Mouse (Mus musculus): ENCODE data around the gene Ppp2r3a. TPM values are rescaled to one million over a fixed set of nuclear protein-coding genes. Genes with fewer than 3 reads are reported as not detected.
A peak's percentile ranks its signal among the peaks of the same experiment; 100 is the strongest.

Gene Ppp2r3a
- polyA plus RNA-seq, 1 experiment from 2014 or later = 15.9 TPM

- H3K27ac ChIP-seq = peak overlapping the region; percentile 94
- no peaks in the 10 kb centered on the region for H3K27me3 ChIP-seq
- H3K9ac ChIP-seq = peak overlapping the region; percentile 85
- H3K4me3 ChIP-seq = peak overlapping the region; percentile 76
- no peak for ATAC-seq
- WGBS = 1% methylated on average over 11 of the region's 11 CpGs
- no peaks in the 10 kb centered on the region for H3K36me3 ChIP-seq (ENCODE audit: poor library complexity, severe bottlenecking)
- H3K9me3 ChIP-seq (replicated peaks) = no peaks in the 10 kb centered on the region
- H3K4me1 ChIP-seq = peaks cover 18% of the 10 kb centered on the region
- H3K4me2 ChIP-seq = peak overlapping the region; percentile 73
Observed at GRCm38 (mm10) chr9:101250486-101250885, 1.1 kb downstream of the Ppp2r3a start.

GRCm38 (mm10) chr9:101249626-101250025 is 2.0 kb downstream of the Ppp2r3a start:
- ATAC-seq = no peak
- Histone ChIP-seq H3K27me3 (no peaks in the 10 kb centered on the region), H3K4me1 (peaks cover 18% of the 10 kb centered on the region), H3K27ac (no peak overlapping the region), H3K9me3 (replicated peaks) (no peaks in the 10 kb centered on the region), H3K4me3 (peak overlapping the region; percentile 76; the same call in 1 of the 2 replicates), H3K4me2 (peak overlapping the region; percentile 73), H3K36me3 (ENCODE audit: poor library complexity, severe bottlenecking) (no peaks in the 10 kb centered on the region), H3K9ac (no peak overlapping the region)
- 75% methylated on average over 4 of the region's 4 CpGs for WGBS

DNA sequence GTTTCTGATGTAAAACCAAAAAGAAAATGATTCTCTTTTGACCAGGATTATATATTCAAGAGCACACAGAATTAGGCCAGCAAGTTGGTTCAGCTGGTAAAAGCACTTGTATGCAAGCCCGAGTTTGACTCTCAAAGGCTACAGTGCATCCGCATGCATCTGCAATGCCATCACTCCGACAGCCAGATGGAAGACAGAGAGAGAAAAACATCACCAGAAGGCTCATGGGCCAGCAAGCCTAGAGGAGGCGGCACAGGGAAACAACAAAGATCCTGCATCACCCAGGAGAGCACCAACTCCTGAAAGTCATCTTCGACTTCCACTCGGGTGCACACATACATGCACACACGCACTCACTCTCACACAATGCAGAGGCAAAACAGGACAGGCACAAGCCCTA is 4.1 kb downstream of the Ppp2r3a start:
- Histone ChIP-seq H3K27me3 (no peaks in the 10 kb centered on the region), H3K4me3 (no peak overlapping the region), H3K4me1 (peaks cover 18% of the 10 kb centered on the region), H3K36me3 (ENCODE audit: poor library complexity, severe bottlenecking) (no peaks in the 10 kb centered on the region), H3K27ac (no peak overlapping the region), H3K9ac (0 out of 2 replicates have a peak overlapping the region, but pooled peaks have one; percentile 2), H3K9me3 (replicated peaks) (no peaks in the 10 kb centered on the region), H3K4me2 (no peak overlapping the region)
- no peak for ATAC-seq
- WGBS = 58% methylated on average over 7 of the region's 7 CpGs

- ATAC-seq = no peak
- H3K4me2 ChIP-seq = no peak overlapping the region
- WGBS = 92% methylated on average over 5 of the region's 5 CpGs
- H3K4me1 ChIP-seq = peaks cover 16% of the 10 kb centered on the region
- no peaks in the 10 kb centered on the region for H3K27me3 ChIP-seq
- no peak overlapping the region for H3K9ac ChIP-seq
- H3K36me3 ChIP-seq (ENCODE audit: poor library complexity, severe bottlenecking) = no peaks in the 10 kb centered on the region
- no peak overlapping the region for H3K4me3 ChIP-seq
- no peak overlapping the region for H3K27ac ChIP-seq
- no peaks in the 10 kb centered on the region for H3K9me3 ChIP-seq (replicated peaks)
Observed at GRCm38 (mm10) chr9:101245493-101245892, 6.1 kb downstream of the Ppp2r3a start.

- H3K4me3 ChIP-seq = no peak overlapping the region
- H3K4me2 ChIP-seq = no peak overlapping the region
- no peak overlapping the region for H3K9ac ChIP-seq
- H3K27ac ChIP-seq = no peak overlapping the region
- ATAC-seq = no peak
- no peaks in the 10 kb centered on the region for H3K9me3 ChIP-seq (replicated peaks)
- H3K36me3 ChIP-seq (ENCODE audit: poor library complexity, severe bottlenecking) = no peaks in the 10 kb centered on the region
- no peaks in the 10 kb centered on the region for H3K4me1 ChIP-seq
- H3K27me3 ChIP-seq = no peaks in the 10 kb centered on the region
- 76% methylated on average over 2 of the region's 2 CpGs for WGBS
Observed at GRCm38 (mm10) chr9:101243711-101244110, 7.9 kb downstream of the Ppp2r3a start.

DNA sequence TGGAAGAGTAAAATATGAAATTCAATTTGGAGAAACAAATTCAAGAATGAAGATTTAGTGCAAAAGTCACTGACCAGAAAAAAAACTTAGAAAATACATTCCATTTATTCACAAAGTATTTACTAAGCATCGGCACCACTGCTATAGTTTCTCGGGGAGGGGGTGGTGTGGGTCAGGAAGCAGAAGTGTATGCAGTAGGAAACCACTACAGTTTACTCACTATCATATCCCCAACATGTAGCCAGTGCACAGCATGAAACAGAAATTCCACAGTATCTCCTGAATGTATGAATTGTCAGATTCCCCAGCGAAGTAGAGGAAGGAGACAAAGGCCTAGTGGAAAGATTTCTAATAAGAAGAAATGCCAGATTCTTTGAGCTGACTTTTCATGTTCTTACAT is 11.4 kb downstream of the Ppp2r3a start:
- no peak overlapping the region for H3K9ac ChIP-seq
- H3K4me1 ChIP-seq = no peaks in the 10 kb centered on the region
- no peak for ATAC-seq
- H3K36me3 ChIP-seq (ENCODE audit: poor library complexity, severe bottlenecking) = no peaks in the 10 kb centered on the region
- no peak overlapping the region for H3K27ac ChIP-seq
- WGBS = 89% methylated on average over 3 of the region's 3 CpGs
- no peaks in the 10 kb centered on the region for H3K9me3 ChIP-seq (replicated peaks)
- H3K4me3 ChIP-seq = no peak overlapping the region
- H3K4me2 ChIP-seq = no peak overlapping the region
- no peaks in the 10 kb centered on the region for H3K27me3 ChIP-seq

DNA sequence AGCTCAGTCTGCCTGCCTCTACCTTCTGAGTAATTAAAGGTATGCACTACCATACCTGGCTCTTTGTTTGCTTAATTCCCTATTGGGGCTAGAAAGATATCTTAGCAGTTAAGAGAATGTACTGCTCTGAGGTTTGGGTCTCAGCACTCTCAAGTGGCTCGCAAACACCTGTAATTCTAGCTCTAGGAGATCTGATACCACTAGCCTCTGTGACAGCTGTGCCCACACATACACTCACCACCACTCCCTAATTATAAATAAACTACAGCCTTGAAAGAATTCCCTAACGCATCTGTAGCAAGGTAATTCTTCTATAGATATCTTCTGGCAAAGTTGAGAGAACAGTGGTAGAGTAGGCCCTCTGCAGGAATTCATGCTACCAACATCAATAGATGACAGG is 15.8 kb downstream of the Ppp2r3a start:
- 93% methylated on average over 2 of the region's 2 CpGs for WGBS
- H3K4me2 ChIP-seq = no peak overlapping the region
- no peaks in the 10 kb centered on the region for H3K36me3 ChIP-seq (ENCODE audit: poor library complexity, severe bottlenecking)
- no peak for ATAC-seq
- H3K4me1 ChIP-seq = no peaks in the 10 kb centered on the region
- no peak overlapping the region for H3K9ac ChIP-seq
- no peak overlapping the region for H3K4me3 ChIP-seq
- H3K27me3 ChIP-seq = no peaks in the 10 kb centered on the region
- H3K9me3 ChIP-seq (replicated peaks) = no peaks in the 10 kb centered on the region
- no peak overlapping the region for H3K27ac ChIP-seq

GRCm38 (mm10) chr9:101232034-101232433 is 19.6 kb downstream of the Ppp2r3a start:
- Histone ChIP-seq H3K4me2 (no peak overlapping the region), H3K27me3 (no peaks in the 10 kb centered on the region), H3K4me1 (no peaks in the 10 kb centered on the region), H3K36me3 (ENCODE audit: poor library complexity, severe bottlenecking) (no peaks in the 10 kb centered on the region), H3K27ac (no peak overlapping the region), H3K9me3 (replicated peaks) (no peaks in the 10 kb centered on the region), H3K9ac (no peak overlapping the region), H3K4me3 (no peak overlapping the region)
- 79% methylated on average over 6 of the region's 6 CpGs for whole genome bisulfite sequencing
- ATAC-seq = no peak

DNA sequence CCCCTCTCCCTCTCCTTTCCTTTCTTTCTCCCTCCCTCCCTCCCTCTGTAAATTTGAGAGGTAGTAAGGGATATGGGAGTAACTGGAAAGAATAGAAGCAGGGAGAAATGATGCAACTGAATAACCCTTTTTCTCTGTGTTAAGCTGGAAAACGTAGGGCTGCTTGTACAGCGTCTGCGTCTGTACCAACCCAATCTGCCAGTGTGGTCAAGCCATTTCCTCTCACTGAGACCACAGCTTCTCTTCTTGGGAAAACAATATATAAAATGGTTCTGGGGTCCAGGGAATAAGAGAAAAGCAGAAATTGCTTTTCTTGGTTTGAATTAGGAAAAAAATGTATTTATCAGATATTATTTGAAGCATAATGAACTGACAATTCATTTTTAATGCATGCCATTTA is 21.6 kb downstream of the Ppp2r3a start:
- no peak for ATAC-seq
- H3K27me3 ChIP-seq = no peaks in the 10 kb centered on the region
- H3K9ac ChIP-seq = no peak overlapping the region
- no peak overlapping the region for H3K27ac ChIP-seq
- H3K4me3 ChIP-seq = no peak overlapping the region
- no peak overlapping the region for H3K4me2 ChIP-seq
- WGBS = 86% methylated on average over 3 of the region's 3 CpGs
- no peaks in the 10 kb centered on the region for H3K36me3 ChIP-seq (ENCODE audit: poor library complexity, severe bottlenecking)
- H3K9me3 ChIP-seq (replicated peaks) = no peaks in the 10 kb centered on the region
- H3K4me1 ChIP-seq = no peaks in the 10 kb centered on the region

GRCm38 (mm10) chr9:101228892-101229291 is 22.7 kb downstream of the Ppp2r3a start:
- Histone ChIP-seq H3K9ac (no peak overlapping the region), H3K27me3 (no peaks in the 10 kb centered on the region), H3K9me3 (replicated peaks) (no peaks in the 10 kb centered on the region), H3K4me2 (no peak overlapping the region), H3K4me3 (no peak overlapping the region), H3K4me1 (no peaks in the 10 kb centered on the region), H3K27ac (no peak overlapping the region), H3K36me3 (ENCODE audit: poor library complexity, severe bottlenecking) (no peaks in the 10 kb centered on the region)
- ATAC-seq = no peak

GRCm38 (mm10) chr9:101207984-101208383 is 43.6 kb downstream of the Ppp2r3a start:
- Histone ChIP-seq H3K4me1 (no peaks in the 10 kb centered on the region), H3K4me2 (no peak overlapping the region), H3K9me3 (replicated peaks) (no peaks in the 10 kb centered on the region), H3K27me3 (no peaks in the 10 kb centered on the region), H3K9ac (no peak overlapping the region), H3K27ac (no peak overlapping the region), H3K4me3 (no peak overlapping the region), H3K36me3 (ENCODE audit: poor library complexity, severe bottlenecking) (no peaks in the 10 kb centered on the region)
- no peak for ATAC-seq
- 29% methylated on average over 1 of the region's 1 CpGs for WGBS

GRCm38 (mm10) chr9:101206516-101206915 is 45.1 kb downstream of the Ppp2r3a start:
- H3K4me1 ChIP-seq = no peaks in the 10 kb centered on the region
- no peaks in the 10 kb centered on the region for H3K27me3 ChIP-seq
- no peak overlapping the region for H3K9ac ChIP-seq
- no peak for ATAC-seq
- WGBS = 73% methylated on average over 4 of the region's 4 CpGs
- no peaks in the 10 kb centered on the region for H3K9me3 ChIP-seq (replicated peaks)
- no peak overlapping the region for H3K4me3 ChIP-seq
- H3K36me3 ChIP-seq (ENCODE audit: poor library complexity, severe bottlenecking) = no peaks in the 10 kb centered on the region
- H3K27ac ChIP-seq = no peak overlapping the region
- no peak overlapping the region for H3K4me2 ChIP-seq

DNA sequence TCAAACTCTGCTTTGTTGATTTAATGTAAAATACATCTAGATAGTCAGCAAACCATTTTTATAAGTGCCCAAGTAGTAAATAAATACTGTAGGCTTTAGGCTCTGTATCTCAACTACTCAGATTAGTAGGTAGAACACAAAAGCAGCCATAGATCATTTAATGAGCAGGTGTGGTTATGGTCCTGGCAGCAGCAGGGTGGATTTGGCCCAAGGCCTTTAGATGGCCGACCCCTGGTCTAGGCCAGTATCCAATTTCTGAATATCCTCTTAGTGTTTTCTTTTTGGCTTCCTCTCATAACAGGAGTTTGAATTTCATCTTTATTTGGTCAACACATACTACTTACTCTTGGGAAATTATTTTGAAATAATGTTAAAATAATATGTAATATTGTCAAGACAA is 46.4 kb downstream of the Ppp2r3a start:
- H3K27ac ChIP-seq = no peak overlapping the region
- no peaks in the 10 kb centered on the region for H3K36me3 ChIP-seq (ENCODE audit: poor library complexity, severe bottlenecking)
- peaks cover 5% of the 10 kb centered on the region; the same call in 1 of the 2 replicates for H3K4me1 ChIP-seq
- no peak for ATAC-seq
- WGBS = 69% methylated on average over 1 of the region's 1 CpGs
- no peaks in the 10 kb centered on the region for H3K27me3 ChIP-seq
- no peak overlapping the region for H3K4me3 ChIP-seq
- no peaks in the 10 kb centered on the region for H3K9me3 ChIP-seq (replicated peaks)
- no peak overlapping the region for H3K4me2 ChIP-seq
- H3K9ac ChIP-seq = no peak overlapping the region

All from forebrain, embryonic 13.5 days (tissue).